ENCODE assay signal across 27 mouse cellular contexts in the genomic region with DNA sequence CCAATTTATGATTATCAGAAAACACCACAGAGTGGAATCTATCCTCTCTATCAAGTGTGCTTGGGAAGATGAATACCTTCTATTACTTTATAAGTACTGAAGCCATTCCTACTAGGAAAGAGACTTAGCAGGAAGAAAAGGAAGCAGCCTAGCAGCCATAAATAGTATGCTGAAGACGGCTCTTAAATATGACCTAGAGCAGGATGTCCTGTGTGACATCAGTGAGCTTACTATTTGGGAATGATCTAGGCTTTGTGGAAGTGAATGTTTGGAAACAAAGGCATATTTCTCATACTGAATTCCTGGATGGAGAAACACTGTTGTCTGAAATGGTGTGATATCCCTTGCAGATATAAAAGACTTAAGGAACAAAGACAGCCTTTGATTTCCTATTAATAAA. TPM values are rescaled to one million over a fixed set of nuclear protein-coding genes. Genes with fewer than 3 reads are reported as not detected.
DNase-seq lines count a peak whose midpoint lies in the region; ATAC-seq and TF ChIP-seq lines count a peak whose summit lies in the region.
"Had no signal": no experiment of that assay in that cellular context is flagged by ENCODE, and none has a peak within 500 bp of the region (broad histone marks: within the 10 kb centered on the region; RNA-seq: fewer than 3 reads in every experiment).

No protein-coding gene starts in this region.

- H3K27ac ChIP-seq in heart, adult 2 months, result peak overlapping the region; percentile 71
- peak overlapping the region; percentile 74 for H3K27ac ChIP-seq in heart, postnatal 0 days (ENCODE audit: low read depth)
- H3K27ac ChIP-seq in heart, embryonic 12.5 days (ENCODE audit: poor library complexity, severe bottlenecking), result no peak overlapping the region
- H3K27ac ChIP-seq: forebrain, embryonic 13.5 days; hindbrain, embryonic 13.5 days; limb, embryonic 13.5 days; midbrain, embryonic 10.5 days; midbrain, embryonic 15.5 days; neural tube, embryonic 15.5 days had no signal

- TF ChIP-seq EP300 in heart, adult 2 months (IDR thresholded peaks at IDR 0.05; ENCODE audit: insufficient read depth, low read depth, low read length), result no peak
- TF ChIP-seq EP300 in heart, postnatal 0 days (IDR thresholded peaks at IDR 0.05; ENCODE audit: low read depth), result no peak

- H3K27me3 ChIP-seq in heart, adult 2 months (ENCODE audit: control insufficient read depth, insufficient read depth, low read length), result no peaks in the 10 kb centered on the region
- no peaks in the 10 kb centered on the region for H3K27me3 ChIP-seq in heart, postnatal 0 days (ENCODE audit: control insufficient read depth, insufficient read depth, low read length)
- H3K27me3 ChIP-seq in heart, embryonic 12.5 days (replicated peaks), result no peaks in the 10 kb centered on the region
- H3K27me3 ChIP-seq: forebrain, embryonic 13.5 days; hindbrain, embryonic 13.5 days; limb, embryonic 13.5 days; midbrain, embryonic 15.5 days; neural tube, embryonic 15.5 days had no signal

- no peak for DNase-seq in heart, adult 2 months
- no peak for DNase-seq in heart, postnatal 4 days
- no peak for DNase-seq in heart, postnatal 0 days (ENCODE audit: low spot score)
- DNase-seq in kidney, postnatal 14 days, result peak; percentile 29
- no peak for DNase-seq in kidney, adult 18-20 months
- DNase-seq in lung, postnatal 36 days, result peak; percentile 13
- no peak for DNase-seq in lung, postnatal 10 days
- DNase-seq: adrenal gland, adult 8-10 months; cerebellum, adult 8-10 months; cerebellum, postnatal 25 days; gastrocnemius, postnatal 25 days; heart, adult 11 months; heart, postnatal 14 days; kidney, postnatal 25 days; retina, postnatal 1 day; right cerebral cortex, postnatal 14 days; thymus, postnatal 4 days had no signal

- H3K9me3 ChIP-seq in heart, postnatal 0 days (replicated peaks; ENCODE audit: control insufficient read depth, low read length), result no peaks in the 10 kb centered on the region
- H3K9me3 ChIP-seq in heart, embryonic 12.5 days (replicated peaks), result no peaks in the 10 kb centered on the region
- H3K9me3 ChIP-seq: forebrain, embryonic 13.5 days; G1E; hindbrain, embryonic 13.5 days; limb, embryonic 13.5 days; midbrain, embryonic 10.5 days; midbrain, embryonic 15.5 days; neural tube, embryonic 15.5 days had no signal

- intact Hi-C loops in heart, adult 2 months (cut with DNase I), result loop anchor here (5.0 kb wide), 2 partner anchors 39 to 46 kb away; no protein-coding TSS in a partner anchor

- TF ChIP-seq CTCF in heart, adult 2 months (IDR thresholded peaks at IDR 0.05), result no peak
- TF ChIP-seq CTCF in heart, postnatal 0 days (IDR thresholded peaks at IDR 0.05; ENCODE audit: low read depth), result no peak

- peaks cover 8% of the 10 kb centered on the region for H3K4me1 ChIP-seq in heart, adult 2 months (ENCODE audit: control insufficient read depth, insufficient read depth, low read length)
- peaks cover 5% of the 10 kb centered on the region; the same call in 1 of the 2 replicates for H3K4me1 ChIP-seq in heart, postnatal 0 days (ENCODE audit: control insufficient read depth, insufficient read depth)
- peaks cover 12% of the 10 kb centered on the region for H3K4me1 ChIP-seq in heart, embryonic 12.5 days (replicated peaks)
- H3K4me1 ChIP-seq: midbrain, embryonic 10.5 days; midbrain, embryonic 15.5 days had no signal

- no peak overlapping the region for H3K4me2 ChIP-seq in heart, postnatal 0 days (ENCODE audit: low read depth, low read length)
- no peak overlapping the region for H3K4me2 ChIP-seq in heart, embryonic 12.5 days
- H3K4me2 ChIP-seq: forebrain, embryonic 13.5 days; hindbrain, embryonic 13.5 days; limb, embryonic 13.5 days; liver, embryonic 11.5 days; midbrain, embryonic 15.5 days; neural tube, embryonic 15.5 days had no signal

- TF ChIP-seq POLR2A in heart, adult 2 months (IDR thresholded peaks at IDR 0.05; ENCODE audit: insufficient read depth, low read depth, low read length), result no peak

- peaks cover 8% of the 10 kb centered on the region for H3K36me3 ChIP-seq in heart, adult 2 months (ENCODE audit: control insufficient read depth, insufficient read depth, low read length)
- H3K36me3 ChIP-seq in heart, postnatal 0 days (replicated peaks; ENCODE audit: control insufficient read depth, insufficient read depth, low read length), result no peaks in the 10 kb centered on the region; the same call in 1 of the 2 replicates
- H3K36me3 ChIP-seq in heart, embryonic 12.5 days, result no peaks in the 10 kb centered on the region
- H3K36me3 ChIP-seq: hindbrain, embryonic 13.5 days; limb, embryonic 13.5 days; midbrain, embryonic 10.5 days; midbrain, embryonic 15.5 days; neural tube, embryonic 15.5 days had no signal

- no peak overlapping the region for H3K4me3 ChIP-seq in heart, adult 2 months
- no peak overlapping the region for H3K4me3 ChIP-seq in heart, postnatal 0 days (ENCODE audit: low read depth, low read length)
- H3K4me3 ChIP-seq in heart, embryonic 12.5 days, result no peak overlapping the region
- H3K4me3 ChIP-seq: forebrain, embryonic 13.5 days; hindbrain, embryonic 13.5 days; limb, embryonic 13.5 days; midbrain, embryonic 10.5 days; midbrain, embryonic 15.5 days; neural tube, embryonic 15.5 days had no signal

- H3K79me2 ChIP-seq in heart, adult 2 months (replicated peaks; ENCODE audit: control insufficient read depth, insufficient read depth, low read length), result no peaks in the 10 kb centered on the region

- WGBS in heart, adult 2 months, result 19% methylated on average over 1 of the region's 1 CpGs
- 18% methylated on average over 1 of the region's 1 CpGs for WGBS in heart, postnatal 0 days
- WGBS in heart, embryonic 12.5 days, result 32% methylated on average over 1 of the region's 1 CpGs

- ATAC-seq in heart, postnatal 0 days (ENCODE audit: insufficient read depth, low read depth), result no peak
- ATAC-seq in heart, embryonic 12.5 days (ENCODE audit: insufficient number of reproducible peaks, low FRiP score), result no peak
- ATAC-seq: forebrain, embryonic 13.5 days; intestine, embryonic 16.5 days; midbrain, embryonic 15.5 days had no signal

- no peak overlapping the region for H3K9ac ChIP-seq in heart, adult 2 months (ENCODE audit: low read depth, low read length)
- no peak overlapping the region for H3K9ac ChIP-seq in heart, postnatal 0 days (replicated peaks; ENCODE audit: low read depth, low read length)
- H3K9ac ChIP-seq in heart, embryonic 12.5 days, result no peak overlapping the region
- H3K9ac ChIP-seq: forebrain, embryonic 13.5 days; hindbrain, embryonic 13.5 days; limb, embryonic 13.5 days; midbrain, embryonic 15.5 days; neural tube, embryonic 15.5 days had no signal

RNA-seq across cellular contexts. Expression of gene Top2b, which starts 48.3 kb away (rescaled TPM):
- total RNA-seq in heart, adult 2 months (2021), result 10 to 100 TPM; 49.1 to 55.1 TPM
- 9.9 and 30.3 TPM in 2 replicates for polyA plus RNA-seq in heart, adult 2 months (2012; rRNA removed)
- 100 to 1,000 TPM in 1 of 2 experiments, 10 to 100 TPM in 1; 97.4 to 105 TPM for total RNA-seq in heart, postnatal 4 days (2021)
- total RNA-seq in heart, postnatal 0 days (2014; rRNA removed; ENCODE audit: low replicate concordance), result 36.2 and 36.7 TPM in 2 replicates
- 18.6 and 19.8 TPM in 2 replicates for polyA plus RNA-seq in heart, postnatal 0 days (2015; fragmentation: Nextera tagmentation; extraction: Ambion mirVana)
- 61.7 and 63.8 TPM in 2 replicates for polyA plus RNA-seq in heart, embryonic 12.5 days (2016; fragmentation: Nextera tagmentation; extraction: Ambion mirVana)

Comparison
In these comparisons a context has a peak if more than half of its experiments do, and no peak if none do; other contexts are left out.
1. DNase-seq: peak in kidney, postnatal 14 days (single experiment) and lung, postnatal 36 days (single experiment); none in heart, adult 2 months (0 of 2), heart, postnatal 4 days (single experiment), heart, postnatal 0 days (single experiment), kidney, adult 18-20 months (single experiment) and lung, postnatal 10 days (single experiment).